Mouse (Mus musculus) heart, adult 11 months (tissue): ENCODE measurements around the gene Dus2.

Experiments
- DNase-seq: peaks from one replicate; pipeline ENCODE4 v3.0.0; 2022

The Dus2 gene

DNA sequence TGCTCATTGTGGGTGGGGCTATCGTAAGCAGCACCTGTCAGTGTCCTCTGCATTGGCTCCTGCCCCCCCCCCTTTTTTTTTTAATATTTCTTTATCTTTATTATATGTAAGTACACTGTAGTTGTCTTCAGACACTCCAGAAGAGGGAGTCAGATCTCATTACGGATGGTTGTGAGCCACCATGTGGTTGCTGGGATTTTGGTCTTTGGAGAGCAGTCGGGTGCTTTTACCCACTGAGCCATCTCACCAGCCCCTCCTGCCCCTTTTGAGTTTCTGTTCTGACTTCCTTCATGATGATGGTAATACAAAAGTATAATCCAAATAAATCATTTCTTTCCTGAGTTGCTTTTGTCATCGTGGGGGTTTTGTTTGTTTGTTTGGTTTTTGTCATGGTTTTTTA lies 111.2 kb downstream of the Dus2 start:
- no peak for DNase-seq
